Mouse (Mus musculus): ENCODE measurements around the gene Olfr203. TPM values are rescaled to one million over a fixed set of nuclear protein-coding genes. Genes with fewer than 3 reads are reported as not detected.

The Olfr203 gene
- not detected in 2 replicates for polyA plus RNA-seq (2012; rRNA removed)

GRCm38 (mm10) chr16:59298581-59298980 is at the start of gene Olfr203:
TSS of gene Olfr203 (plus strand) at chr16:59298881.

GRCm38 (mm10) chr16:59272532-59272931 is 26.1 kb upstream of the Olfr203 start, which contains the start of gene Olfr201:
TSS of gene Olfr201 (minus strand) at chr16:59272632.

GRCm38 (mm10) chr16:59286693-59287092 is 12.0 kb upstream of the Olfr203 start, which contains the start of gene Olfr202:
TSS of gene Olfr202 (minus strand) at chr16:59286793.

GRCm38 (mm10) chr16:59318148-59318547 is 19.5 kb downstream of the Olfr203 start, which contains the start of gene Olfr204:
TSS of gene Olfr204 (minus strand) at chr16:59318248.

GRCm38 (mm10) chr16:59331038-59331437 is 32.4 kb downstream of the Olfr203 start, which contains the start of gene Olfr205:
TSS of gene Olfr205 (minus strand) at chr16:59331138.

GRCm38 (mm10) chr16:59349146-59349545 is 50.5 kb downstream of the Olfr203 start, which contains the start of gene Olfr206:
TSS of gene Olfr206 (minus strand) at chr16:59349246.

Other genes with a start within 250 kb of the Olfr203 start
- not detected in 2 replicates for gene Olfr190, start 220.9 kb upstream of the Olfr203 start, polyA plus RNA-seq (2012; rRNA removed)
- gene Olfr191, start 209.1 kb upstream of the Olfr203 start, polyA plus RNA-seq (2012; rRNA removed), result not detected in 2 replicates
- not detected in 2 replicates for gene Olfr193, start 187.0 kb upstream of the Olfr203 start, polyA plus RNA-seq (2012; rRNA removed)
- gene Olfr194, start 177.8 kb upstream of the Olfr203 start, polyA plus RNA-seq (2012; rRNA removed), result not detected in 2 replicates
- not detected in 2 replicates for gene Olfr195, start 151.8 kb upstream of the Olfr203 start, polyA plus RNA-seq (2012; rRNA removed)
- gene Olfr196, start 128.4 kb upstream of the Olfr203 start, polyA plus RNA-seq (2012; rRNA removed), result not detected in 2 replicates
- not detected in 2 replicates for gene Olfr198, start 95.3 kb upstream of the Olfr203 start, polyA plus RNA-seq (2012; rRNA removed)
- not detected in 2 replicates for gene Olfr199, start 79.1 kb upstream of the Olfr203 start, polyA plus RNA-seq (2012; rRNA removed)
- not detected in 2 replicates for gene Olfr201, start 26.2 kb upstream of the Olfr203 start, polyA plus RNA-seq (2012; rRNA removed)
- not detected in 2 replicates for gene Olfr202, start 12.1 kb upstream of the Olfr203 start, polyA plus RNA-seq (2012; rRNA removed)
- gene Olfr204, start 19.4 kb downstream of the Olfr203 start, polyA plus RNA-seq (2012; rRNA removed), result 0.01 TPM in 1 of 2 replicates, not detected in the other
- gene Olfr205, start 32.3 kb downstream of the Olfr203 start, polyA plus RNA-seq (2012; rRNA removed), result not detected in 2 replicates
- gene Olfr206, start 50.4 kb downstream of the Olfr203 start, polyA plus RNA-seq (2012; rRNA removed), result not detected in 2 replicates
- gene Olfr209, start 65.1 kb downstream of the Olfr203 start, polyA plus RNA-seq (2012; rRNA removed), result not detected in 2 replicates
- 0.04 TPM in 2 replicates for gene Gabrr3, start 108.5 kb downstream of the Olfr203 start, polyA plus RNA-seq (2012; rRNA removed)
- 13.4 and 15.4 TPM in 2 replicates for gene Riox2, start 172.9 kb downstream of the Olfr203 start, polyA plus RNA-seq (2012; rRNA removed)